In the genomic region with DNA sequence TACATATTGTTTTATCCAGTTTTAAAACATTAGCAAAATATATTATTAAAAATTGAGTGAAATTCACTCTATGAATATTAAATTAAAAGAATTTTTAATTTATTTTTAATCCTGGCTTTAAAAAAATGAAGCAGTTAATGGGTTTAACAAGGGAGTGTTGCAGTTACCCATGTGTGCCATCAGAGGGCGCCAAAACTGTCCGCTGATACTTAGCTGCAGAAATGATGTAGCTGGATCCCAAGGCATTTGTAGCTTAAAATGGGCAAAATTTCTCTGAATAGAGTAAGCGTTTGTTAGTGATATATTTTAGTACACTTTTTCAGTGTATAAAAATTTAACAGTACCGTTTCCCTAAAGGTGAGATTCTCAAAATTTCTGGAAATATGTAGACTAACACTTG, we compare ENCODE assay signal across 9 mouse cellular contexts. TPM values are rescaled to one million over a fixed set of nuclear protein-coding genes. Genes with fewer than 3 reads are reported as not detected.
DNase-seq lines count a peak whose midpoint lies in the region; ATAC-seq and TF ChIP-seq lines count a peak whose summit lies in the region.
"Had no signal": no experiment of that assay in that cellular context is flagged by ENCODE, and none has a peak within 500 bp of the region (broad histone marks: within the 10 kb centered on the region; RNA-seq: fewer than 3 reads in every experiment).

No protein-coding gene starts in this region.

- no peak for TF ChIP-seq POLR2A in limb, embryonic 14.5 days (IDR thresholded peaks at IDR 0.05; ENCODE audit: borderline replicate concordance, extremely low read depth, insufficient read depth, insufficient read length)

- no peak overlapping the region for H3K27ac ChIP-seq in limb, embryonic 14.5 days (replicated peaks; ENCODE audit: low read depth, low read length)
- H3K27ac ChIP-seq: limb, embryonic 15.5 days had no signal

- peak; percentile 79 for DNase-seq in CD4-positive, CD25-positive, alpha-beta regulatory T cell, adult 2 months (ENCODE audit: low read depth, low spot score)
- DNase-seq in ovary, postnatal 10 days (ENCODE audit: low spot score), result peak; percentile 7
- DNase-seq in ovary, adult 18-20 months (ENCODE audit: low spot score), result no peak
- peak; percentile 48 to 74 for DNase-seq in cerebellum, postnatal 25 days
- DNase-seq in hindlimb bud, embryonic 11.5 days (ENCODE audit: extremely low spot score, low read depth, low spot score), result peak; percentile 46
- DNase-seq in limb, embryonic 14.5 days (ENCODE audit: low spot score), result peak; percentile 61
- DNase-seq in right cerebral cortex, postnatal 14 days, result peak; percentile 80

- no peaks in the 10 kb centered on the region for H3K36me3 ChIP-seq in limb, embryonic 14.5 days (ENCODE audit: control insufficient read depth, insufficient read depth, low read length)
- H3K36me3 ChIP-seq: limb, embryonic 15.5 days had no signal

- no peaks in the 10 kb centered on the region for H3K27me3 ChIP-seq in limb, embryonic 14.5 days (ENCODE audit: control insufficient read depth, insufficient read depth, low read length)
- H3K27me3 ChIP-seq: limb, embryonic 15.5 days had no signal

- H3K9ac ChIP-seq in limb, embryonic 14.5 days (ENCODE audit: low read depth, low read length, severe bottlenecking), result no peak overlapping the region
- H3K9ac ChIP-seq: limb, embryonic 15.5 days had no signal

- no peak overlapping the region for H3K4me2 ChIP-seq in limb, embryonic 14.5 days (replicated peaks; ENCODE audit: low read depth, low read length, severe bottlenecking)
- H3K4me2 ChIP-seq: limb, embryonic 15.5 days had no signal

- WGBS in limb, embryonic 14.5 days, result 9% methylated on average over 4 of the region's 4 CpGs

- no peaks in the 10 kb centered on the region for H3K9me3 ChIP-seq in limb, embryonic 14.5 days (ENCODE audit: control insufficient read depth, low read length)
- H3K9me3 ChIP-seq: limb, embryonic 15.5 days had no signal

- no peak overlapping the region for H3K4me3 ChIP-seq in limb, embryonic 14.5 days (replicated peaks; ENCODE audit: low read length)
- H3K4me3 ChIP-seq: limb, embryonic 15.5 days had no signal

- no peaks in the 10 kb centered on the region for H3K4me1 ChIP-seq in limb, embryonic 14.5 days (ENCODE audit: control insufficient read depth, insufficient read depth, low read length)
- H3K4me1 ChIP-seq: limb, embryonic 15.5 days had no signal

- ATAC-seq in CD4-positive, CD25-positive, alpha-beta regulatory T cell, adult 4 months, result no peak
- no peak for ATAC-seq in limb, embryonic 14.5 days (ENCODE audit: low FRiP score, low read depth)

RNA-seq across cellular contexts. Expression of gene Abcg2, which starts 37.5 kb away (rescaled TPM):
- 10 to 100 TPM; 16.9 to 26.3 TPM for polyA plus RNA-seq in CD4-positive, CD25-positive, alpha-beta regulatory T cell, adult 4 months (2017; shearing (Covaris generic))
- polyA plus RNA-seq in limb, embryonic 14.5 days (2012; rRNA removed), result 28.9 and 29.5 TPM in 2 replicates
- polyA plus RNA-seq in limb, embryonic 14.5 days (2014; fragmentation: Nextera tagmentation; extraction: Ambion mirVana), result 42.9 and 45.4 TPM in 2 replicates
